Mouse (Mus musculus) bone marrow macrophage, adult 2 months (primary cell): ENCODE measurements around the gene Gm45213.

ENCODE experiments used
- CTCF ChIP-seq: IDR thresholded peaks from 2 replicates; pipeline ENCODE4 v1.5.1; 2012; ENCODE audit warnings: low read depth, mild to moderate bottlenecking, low read length, moderate library complexity
- POLR2A ChIP-seq: IDR thresholded peaks from 2 replicates; pipeline ENCODE4 v1.6.1; 2012; ENCODE audit warnings: mild to moderate bottlenecking, low read depth, low read length, borderline replicate concordance

DNA sequence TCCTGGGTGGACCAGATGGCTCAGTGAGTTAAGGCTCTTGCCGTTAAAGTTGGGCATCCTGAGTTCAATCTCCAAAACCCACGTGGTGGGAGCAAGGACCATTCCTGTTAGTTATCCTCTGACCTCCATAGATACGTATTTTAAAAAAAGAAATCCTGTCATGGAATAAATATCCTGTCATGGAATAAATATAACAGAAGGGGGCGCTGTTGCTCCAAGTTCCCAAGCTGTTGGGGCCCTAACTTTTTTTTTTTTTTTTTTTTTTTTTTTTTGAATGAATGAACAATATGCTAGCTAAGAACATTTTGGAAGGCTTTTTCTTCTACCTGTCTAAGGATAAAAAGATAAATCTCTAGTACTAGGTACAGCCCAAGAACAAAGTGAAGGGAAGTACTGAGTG, 58.5 kb downstream of the Gm45213 start:
- TF ChIP-seq CTCF: no peak
- no peak for TF ChIP-seq POLR2A
